Mouse (Mus musculus) layer of hippocampus, adult 2 months (tissue): ENCODE measurements around the gene Slc17a7. TPM values are rescaled to one million over a fixed set of nuclear protein-coding genes. Genes with fewer than 3 reads are reported as not detected.

Experiments
- DNase-seq, 2 experiments: peaks; one replicate each; pipeline ENCODE4 v3.0.0; 2022; ENCODE audit warnings: low spot score in 2 of 2
- H3K27ac ChIP-seq: fragments of 200-600 bp; 2 replicates; pipeline ENCODE4 v1.8.1; 2022
- H3K4me3 ChIP-seq: fragments of 200-600 bp; 2 replicates; pipeline ENCODE4 v1.8.1; 2022; ENCODE audit warnings: mild to moderate bottlenecking
- CTCF ChIP-seq: fragments of 200-600 bp; conservative IDR thresholded peaks from 2 replicates; pipeline ENCODE4 v1.8.1; 2022; ENCODE audit warnings: antibody characterized with exemption, mild to moderate bottlenecking, moderate library complexity
- total RNA-seq, 2 experiments: library from RNA; stranded (reverse); gene quantifications; 2 replicates each; pipeline ENCODE4 v1.2.3; 2021

Gene Slc17a7
- total RNA-seq, 2 experiments from 2014 or later = 1,342 to 1,423 TPM

GRCm38 (mm10) chr7:45179469-45179868, 15.7 kb downstream of the Slc17a7 start, which contains the start of gene Gfy:
Gene Gfy, minus strand, starts transcription at chr7:45179569.
- Histone ChIP-seq H3K27ac (no peak within 1 kb of the TSS), H3K4me3 (no peak within 1 kb of the TSS)
- DNase-seq = no peak
- TF ChIP-seq CTCF = no peak

GRCm38 (mm10) chr7:45180896-45181477, 17.2 kb downstream of the Slc17a7 start, which contains the start of gene Pth2:
Gene Pth2, plus strand, starts transcription at chr7:45180995.
- no peak within 1 kb of the TSS for H3K27ac ChIP-seq
- no peak for DNase-seq
- TF ChIP-seq CTCF = no peak
- no peak within 1 kb of the TSS; the same call in 1 of the 2 replicates for H3K4me3 ChIP-seq

- H3K27ac ChIP-seq = no peak overlapping the region
- DNase-seq = no peak
- no peak overlapping the region for H3K4me3 ChIP-seq
- TF ChIP-seq CTCF = peak; percentile 42
These were observed 17.8 kb downstream of the Slc17a7 start for GRCm38 (mm10) chr7:45181540-45181939.

GRCm38 (mm10) chr7:45182199-45182601, 18.5 kb downstream of the Slc17a7 start:
- Histone ChIP-seq H3K27ac (peak overlapping the region; percentile 58), H3K4me3 (peak overlapping the region; percentile 50)
- peak; percentile 84 to 90 for DNase-seq
- no peak for TF ChIP-seq CTCF

GRCm38 (mm10) chr7:45182606-45183005, 18.9 kb downstream of the Slc17a7 start:
- peak overlapping the region; percentile 50 for H3K4me3 ChIP-seq
- no peak; the same call in 1 of the 2 replicates for TF ChIP-seq CTCF
- H3K27ac ChIP-seq = peak overlapping the region; percentile 58
- no peak for DNase-seq

- Histone ChIP-seq H3K27ac (no peak overlapping the region), H3K4me3 (no peak overlapping the region)
- no peak for TF ChIP-seq CTCF
- DNase-seq = no peak
These were observed 19.9 kb downstream of the Slc17a7 start for GRCm38 (mm10) chr7:45183672-45184071.

GRCm38 (mm10) chr7:45185921-45186320, 22.2 kb downstream of the Slc17a7 start:
- Histone ChIP-seq H3K27ac (no peak overlapping the region), H3K4me3 (no peak overlapping the region)
- no peak for TF ChIP-seq CTCF
- no peak for DNase-seq

GRCm38 (mm10) chr7:45189600-45189999, 25.9 kb downstream of the Slc17a7 start:
- TF ChIP-seq CTCF = no peak
- Histone ChIP-seq H3K27ac (no peak overlapping the region), H3K4me3 (no peak overlapping the region)
- no peak for DNase-seq

GRCm38 (mm10) chr7:45190186-45190585, 26.4 kb downstream of the Slc17a7 start:
- no peak overlapping the region for H3K27ac ChIP-seq
- no peak for TF ChIP-seq CTCF
- DNase-seq = no peak
- no peak overlapping the region for H3K4me3 ChIP-seq

GRCm38 (mm10) chr7:45191161-45191560, 27.4 kb downstream of the Slc17a7 start:
- DNase-seq = no peak
- no peak for TF ChIP-seq CTCF
- H3K27ac ChIP-seq = no peak overlapping the region
- no peak overlapping the region for H3K4me3 ChIP-seq

GRCm38 (mm10) chr7:45191803-45192363, 28.1 kb downstream of the Slc17a7 start:
- H3K27ac ChIP-seq = no peak overlapping the region
- no peak for TF ChIP-seq CTCF
- no peak for DNase-seq
- H3K4me3 ChIP-seq = no peak overlapping the region

- no peak for DNase-seq
- TF ChIP-seq CTCF = no peak
- Histone ChIP-seq H3K4me3 (no peak overlapping the region), H3K27ac (no peak overlapping the region)
These were observed 29.0 kb downstream of the Slc17a7 start for GRCm38 (mm10) chr7:45192585-45193310.

- no peak overlapping the region for H3K4me3 ChIP-seq
- 0 out of 2 replicates have a peak, but pooled peaks have one; percentile 17 for TF ChIP-seq CTCF
- no peak overlapping the region for H3K27ac ChIP-seq
- DNase-seq = no peak
These were observed 29.7 kb downstream of the Slc17a7 start for GRCm38 (mm10) chr7:45193406-45193805.
